Mouse (Mus musculus) megakaryocyte, embryonic 14.5 days (primary cell): ENCODE measurements around the gene Gata3.

Experiments used
- FLI1 ChIP-seq: IDR thresholded peaks from 2 replicates; pipeline ENCODE4 v1.6.1; 2012; ENCODE audit warnings: low read length, inconsistent platforms, mixed read lengths
- GATA1 ChIP-seq: IDR thresholded peaks from 3 replicates; pipeline ENCODE4 v1.6.1; 2012; ENCODE audit warnings: mixed read lengths, low read length, inconsistent platforms, borderline replicate concordance

GRCm38 (mm10) chr2:9835195-9835594 lies 54.6 kb downstream of the Gata3 start:
- TF ChIP-seq GATA1, result no peak
- no peak for TF ChIP-seq FLI1
